Mouse (Mus musculus) ovary, adult 2 months (tissue): ENCODE results near the gene Skap1. TPM values are rescaled to one million over a fixed set of nuclear protein-coding genes. Genes with fewer than 3 reads are reported as not detected.

Source experiments
- polyA plus RNA-seq: library from polyadenylated mRNA; depleted of rRNA; stranded (reverse); fragments of >200 nt; gene quantifications from 2 replicates; pipeline ENCODE4 v1.2.3, GENCODE M21; 2012; rRNA removed

The Skap1 gene
- polyA plus RNA-seq, result 1.6 and 1.9 TPM in 2 replicates

DNA sequence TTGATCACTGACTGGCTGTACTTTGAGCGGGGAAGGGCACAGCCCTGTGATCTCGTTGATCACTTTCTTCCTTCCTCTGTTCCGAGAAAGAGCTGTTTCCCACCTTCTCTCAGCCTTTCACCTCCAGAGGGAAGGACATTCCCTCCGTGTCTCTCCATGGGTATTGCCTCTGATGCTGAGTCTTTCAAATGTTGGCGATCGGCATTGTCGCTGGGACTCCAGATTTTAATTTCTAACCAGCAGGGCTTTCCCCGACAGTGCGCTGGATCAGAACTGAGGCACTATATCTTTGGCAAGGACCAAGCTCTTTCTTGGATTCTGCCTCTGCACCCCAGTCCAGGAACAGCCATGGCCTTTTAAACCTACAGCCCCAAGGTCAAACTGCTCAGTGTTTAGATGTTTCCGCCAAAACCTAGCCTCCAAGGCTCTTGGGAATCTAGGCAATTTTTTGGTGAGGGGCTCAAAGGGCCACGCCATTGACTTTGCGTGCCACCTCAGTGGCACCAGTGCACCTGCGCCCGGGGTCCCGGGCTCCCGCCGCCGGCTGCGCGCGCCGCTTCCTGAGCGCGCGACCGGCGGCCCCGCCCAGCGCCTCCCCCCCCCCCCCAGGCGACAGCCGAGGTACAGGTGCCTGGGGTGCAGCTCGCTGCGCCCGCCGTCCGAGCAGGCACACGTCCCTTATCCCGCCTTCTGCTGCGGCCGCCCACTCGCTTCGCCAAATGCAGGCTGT lies at the start of gene Skap1:
Gene Skap1 (plus strand): TSS at position 608 of the 730 bp plus-strand sequence.

GRCm38 (mm10) chr11:96776968-96777962 lies 312.9 kb downstream of the Skap1 start, which contains the start of gene Snx11:
TSS of gene Snx11 (minus strand) at chr11:96777559.

GRCm38 (mm10) chr11:96788871-96789795 lies 324.7 kb downstream of the Skap1 start, which contains the start of gene Cbx1:
TSS of gene Cbx1 (plus strand) at chr11:96789127.

Other genes starting within 250 kb of the Skap1 start
- gene Hoxb9, start 193.1 kb upstream of the Skap1 start, polyA plus RNA-seq, result 3.0 and 3.3 TPM in 2 replicates
- gene Hoxb8, start 182.7 kb upstream of the Skap1 start, polyA plus RNA-seq, result 40.2 and 48.4 TPM in 2 replicates
- gene Hoxb7, start 178.0 kb upstream of the Skap1 start, polyA plus RNA-seq, result 6.5 and 8.1 TPM in 2 replicates
- 33.9 and 44.1 TPM in 2 replicates for gene Hoxb6, start 172.1 kb upstream of the Skap1 start, polyA plus RNA-seq
- gene Hoxb5, start 161.3 kb upstream of the Skap1 start, polyA plus RNA-seq, result 7.6 and 8.0 TPM in 2 replicates
- 5.0 and 6.5 TPM in 2 replicates for gene Hoxb4, start 146.3 kb upstream of the Skap1 start, polyA plus RNA-seq
- gene Hoxb3, start 141.3 kb upstream of the Skap1 start, polyA plus RNA-seq, result 15.2 and 16.2 TPM in 2 replicates
- gene Hoxb2, start 114.1 kb upstream of the Skap1 start, polyA plus RNA-seq, result 18.4 and 31.6 TPM in 2 replicates
- not detected in 2 replicates for gene Hoxb1, start 98.8 kb upstream of the Skap1 start, polyA plus RNA-seq